Mouse (Mus musculus) embryo, embryonic 10 days (tissue): Measurements from ENCODE around the gene Neurog1.
A peak's percentile ranks its signal among the peaks of the same experiment; 100 is the strongest.

ENCODE experiments used
- DNase-seq: peaks from one replicate; pipeline ENCODE4 v3.0.0-alpha.2; 2015; ENCODE audit warnings: low spot score

Gene Neurog1

DNA sequence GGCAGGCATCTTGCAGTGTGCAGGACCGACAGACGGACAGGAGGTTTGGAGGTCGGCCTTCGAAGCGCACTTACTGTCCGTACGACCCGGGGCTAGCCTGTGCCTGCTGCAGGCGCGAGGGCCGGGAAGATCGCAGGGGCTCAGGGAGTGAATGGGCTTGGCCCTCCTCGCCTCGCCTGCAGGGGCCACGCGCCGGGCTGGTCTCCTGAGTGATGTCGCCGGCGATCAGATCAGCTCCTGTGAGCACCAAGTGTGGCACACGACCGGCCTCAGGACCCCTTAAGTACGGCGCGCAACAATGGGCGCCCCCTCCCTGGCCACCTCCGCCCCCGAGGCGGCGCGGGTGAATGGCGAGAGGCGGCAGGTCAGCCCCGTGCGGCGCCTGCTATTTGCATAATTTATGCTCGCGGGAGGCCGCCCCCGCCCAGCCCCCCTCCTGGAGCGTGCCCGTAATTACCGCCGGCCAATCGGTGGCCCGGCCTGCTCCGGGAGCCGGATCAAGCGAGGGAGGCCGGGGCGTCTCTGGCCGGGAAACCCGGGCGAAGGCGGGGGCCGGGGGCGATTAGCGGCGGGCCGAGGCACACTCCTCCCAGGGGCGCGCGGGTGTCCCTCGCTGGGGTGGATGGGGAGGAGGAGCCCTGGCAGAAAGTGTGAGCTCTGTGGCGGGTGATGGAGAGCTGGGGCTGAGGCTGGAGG lies at the start of gene Neurog1:
Neurog1 (minus strand) TSS at position 240 of the 696 bp plus-strand sequence.
- DNase-seq = peak; percentile 82

DNA sequence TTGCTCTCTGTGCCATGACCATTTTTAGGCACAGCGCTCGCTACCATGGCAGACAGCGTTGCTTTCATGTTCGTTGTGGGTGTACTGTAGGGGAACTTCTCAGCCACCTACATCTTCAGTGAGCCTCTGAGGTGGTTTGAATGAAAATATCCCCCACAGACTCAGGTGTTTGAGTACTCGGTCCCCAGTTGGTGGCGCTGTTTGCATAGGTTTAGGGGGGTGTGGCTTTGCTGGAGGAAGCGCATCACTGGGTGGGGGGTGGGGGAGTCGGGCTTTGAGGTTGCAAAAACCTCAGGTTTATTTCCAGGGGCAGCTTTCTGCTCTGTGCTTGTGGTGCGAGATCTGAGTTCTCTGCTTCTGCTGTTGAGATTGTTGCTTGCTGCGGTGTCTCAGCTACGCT lies 47.4 kb upstream of the Neurog1 start:
- DNase-seq = no peak

DNA sequence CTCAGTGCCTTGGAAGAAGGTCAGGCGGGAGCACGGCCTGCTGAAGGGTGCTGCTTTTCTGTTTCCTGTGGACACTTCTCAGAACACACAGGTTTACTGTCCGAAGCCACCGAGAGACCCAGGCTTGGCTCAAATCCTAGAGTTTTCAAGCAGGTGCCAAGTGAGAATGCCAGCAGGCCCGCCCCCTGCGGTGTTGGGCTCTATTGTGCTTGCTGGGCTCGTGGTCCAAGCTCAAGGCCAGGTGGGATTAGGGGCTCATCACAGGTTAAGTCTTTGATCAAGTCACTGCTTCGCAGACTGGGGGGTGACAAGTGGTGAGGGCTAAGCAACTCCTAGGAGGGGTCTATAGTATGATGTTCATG lies 44.7 kb upstream of the Neurog1 start:
- peak; percentile 10 for DNase-seq

DNA sequence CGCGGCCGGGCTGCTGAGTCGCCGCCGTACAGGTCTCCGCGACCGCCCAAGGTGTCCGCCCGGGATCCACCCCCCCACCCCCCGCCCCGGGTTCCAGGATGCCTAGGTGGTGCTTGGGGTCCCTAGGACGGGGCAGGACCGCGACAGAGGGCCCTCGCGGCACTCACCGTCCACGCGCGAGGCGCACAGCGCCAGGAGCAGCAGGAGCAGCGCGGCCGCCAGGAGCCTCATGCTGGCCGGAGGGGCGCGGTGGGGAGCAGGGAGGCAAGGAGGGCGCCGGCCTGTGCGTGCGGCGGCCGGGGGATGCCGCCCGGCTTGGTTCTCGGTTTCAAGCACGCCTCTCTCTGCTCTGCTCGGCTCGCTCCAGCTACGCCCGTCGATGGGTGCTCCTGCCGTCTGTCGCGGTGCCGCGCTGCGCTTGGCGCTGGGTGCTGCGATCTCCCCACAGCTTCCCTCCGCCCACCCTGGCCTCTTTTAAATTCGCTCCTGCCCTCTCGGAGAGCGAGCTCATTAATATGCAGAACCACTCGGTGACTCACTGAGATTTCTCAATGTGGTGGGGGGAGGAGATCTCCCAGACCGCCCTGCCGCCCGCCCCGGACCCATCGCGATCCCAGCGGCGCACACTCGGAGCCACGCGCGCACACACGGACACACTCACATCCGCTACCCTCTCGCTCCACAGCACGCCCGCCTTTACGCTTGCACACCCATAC lies 44.1 kb upstream of the Neurog1 start, which contains the start of gene Cxcl14:
Cxcl14 (minus strand) TSS at position 609 of the 716 bp plus-strand sequence.
- DNase-seq = peak; percentile 50

DNA sequence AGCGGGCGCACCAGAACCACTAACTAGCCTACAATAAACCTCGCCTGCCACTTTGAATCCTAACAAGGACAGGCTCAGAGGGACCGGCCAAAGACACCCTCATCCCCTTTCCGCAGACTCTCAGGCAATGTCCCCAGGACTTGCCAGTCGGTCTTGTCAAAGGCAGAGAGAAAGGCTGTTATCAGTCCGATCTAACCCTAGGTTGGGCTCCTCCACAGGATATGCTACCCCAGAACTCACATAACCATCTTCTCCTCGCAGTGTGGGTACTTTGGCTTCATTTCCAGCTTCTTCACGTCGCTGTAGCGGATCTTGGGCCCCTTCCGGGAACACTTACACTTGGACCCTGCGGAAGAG lies 43.6 kb upstream of the Neurog1 start:
- peak; percentile 36 for DNase-seq

DNA sequence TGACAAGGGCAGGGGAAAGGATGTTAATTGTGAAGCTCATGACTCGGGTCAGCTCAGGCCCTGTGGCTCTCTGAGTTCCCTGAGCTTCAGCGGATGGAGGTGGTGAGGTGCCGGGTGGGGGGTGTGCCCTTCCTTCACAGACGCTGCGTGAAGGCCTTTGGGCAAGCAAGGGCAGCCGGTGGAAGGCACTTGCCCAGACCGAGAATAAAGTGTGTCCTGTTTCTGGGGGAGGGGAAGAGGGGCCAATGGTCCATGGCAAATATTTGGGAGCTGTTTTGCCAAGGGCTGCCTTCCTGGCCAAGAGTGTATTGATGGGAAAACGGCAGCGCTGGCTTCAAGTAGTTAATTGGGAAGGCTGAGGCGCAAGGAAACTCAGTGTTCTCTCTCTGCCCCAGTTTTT lies 42.9 kb upstream of the Neurog1 start:
- peak; percentile 27 for DNase-seq

DNA sequence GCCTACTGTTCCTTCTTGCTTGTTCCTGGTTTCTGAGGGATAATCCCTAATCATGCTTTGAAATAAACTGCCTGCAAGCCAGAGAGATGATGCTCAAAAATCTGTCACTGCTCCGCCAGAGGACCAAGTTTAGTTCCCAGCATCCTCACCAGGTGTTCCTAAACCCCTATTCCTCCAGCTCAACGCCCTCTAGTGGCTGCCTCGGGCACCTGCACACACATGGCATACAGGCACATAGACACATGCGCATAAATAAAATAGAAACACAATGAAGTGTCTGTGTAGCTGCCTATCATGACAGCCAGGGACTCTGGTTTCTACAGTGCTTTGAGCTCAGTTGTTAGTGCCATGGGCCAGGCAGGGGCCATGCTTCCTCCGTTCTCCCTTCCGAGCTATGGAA lies 38.0 kb upstream of the Neurog1 start:
- no peak for DNase-seq

DNA sequence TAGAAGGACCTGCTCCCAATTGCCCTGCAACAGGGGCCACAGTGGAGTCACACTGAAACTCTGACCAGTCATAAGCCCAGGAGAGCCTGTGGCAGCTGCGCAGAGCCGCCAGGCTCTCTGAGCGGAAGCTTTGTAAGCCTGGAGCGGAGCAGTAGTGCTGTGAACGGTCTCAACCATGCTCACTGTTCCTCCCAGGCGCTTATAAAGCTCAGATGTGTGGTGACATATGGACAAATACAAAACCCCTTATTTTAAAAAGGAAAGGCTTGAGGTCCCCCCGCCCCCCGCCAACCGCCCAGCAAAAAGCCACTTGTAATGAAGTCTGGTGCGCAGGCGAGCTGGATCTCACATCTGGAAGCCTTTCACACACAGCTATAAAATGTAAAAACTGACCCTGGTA lies 37.3 kb upstream of the Neurog1 start:
- DNase-seq = no peak

DNA sequence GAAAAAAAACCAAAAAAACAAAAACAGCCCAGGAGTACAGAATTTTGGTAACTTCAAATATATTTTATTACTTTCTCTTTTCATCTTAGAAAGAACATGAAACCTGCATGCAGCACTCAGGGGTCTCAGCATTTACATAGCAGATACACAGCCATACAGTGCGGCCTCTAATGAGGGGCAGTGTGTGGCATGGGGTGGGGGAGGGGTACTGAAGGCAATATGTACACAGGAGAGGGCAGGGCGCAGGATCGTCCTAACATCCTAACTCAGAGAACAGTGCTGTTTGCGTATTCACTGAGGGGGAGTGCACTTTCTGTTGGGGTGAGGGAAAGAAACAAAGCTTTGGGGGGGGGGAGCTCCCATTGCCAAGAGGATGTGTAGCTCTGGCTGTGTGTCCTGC lies 36.6 kb upstream of the Neurog1 start:
- no peak for DNase-seq

DNA sequence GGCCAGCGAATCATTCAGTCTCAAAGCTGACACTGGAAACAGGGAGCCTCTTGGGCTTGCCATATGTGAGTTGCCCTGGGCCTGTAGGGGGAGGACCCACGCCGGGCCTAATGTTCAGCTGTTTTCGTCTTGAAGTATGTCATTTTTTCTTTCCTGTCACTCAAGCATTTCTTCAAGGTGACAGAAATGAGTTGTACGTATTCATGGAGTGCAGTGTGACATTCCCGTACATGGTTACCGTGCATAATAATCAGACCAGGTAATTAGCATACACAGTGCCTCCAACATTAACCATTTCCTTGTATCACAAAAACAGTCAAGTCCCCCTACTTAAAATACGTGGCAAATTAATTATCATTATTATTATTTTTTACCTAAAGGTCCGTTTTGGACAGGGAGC lies 35.1 kb upstream of the Neurog1 start:
- no peak for DNase-seq

DNA sequence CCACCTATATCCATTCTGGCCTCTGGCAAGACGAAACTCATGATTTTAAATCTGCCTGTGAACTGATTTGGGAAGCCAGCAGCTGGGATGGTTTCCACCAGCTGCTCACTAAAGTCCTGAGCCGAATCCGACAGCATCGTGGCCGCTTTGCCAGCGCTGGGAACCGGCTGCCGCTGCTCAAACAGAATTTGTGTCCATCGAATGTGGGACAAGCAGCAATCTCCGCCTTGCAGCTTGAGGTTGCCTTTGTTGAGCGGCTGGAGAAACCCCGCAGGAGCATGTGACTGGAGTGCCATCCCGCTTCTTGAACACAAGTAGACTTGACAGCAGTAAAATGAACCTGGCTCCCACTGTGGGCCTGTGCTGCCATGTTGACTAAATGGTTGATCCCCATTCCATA lies 31.4 kb upstream of the Neurog1 start:
- DNase-seq = no peak

DNA sequence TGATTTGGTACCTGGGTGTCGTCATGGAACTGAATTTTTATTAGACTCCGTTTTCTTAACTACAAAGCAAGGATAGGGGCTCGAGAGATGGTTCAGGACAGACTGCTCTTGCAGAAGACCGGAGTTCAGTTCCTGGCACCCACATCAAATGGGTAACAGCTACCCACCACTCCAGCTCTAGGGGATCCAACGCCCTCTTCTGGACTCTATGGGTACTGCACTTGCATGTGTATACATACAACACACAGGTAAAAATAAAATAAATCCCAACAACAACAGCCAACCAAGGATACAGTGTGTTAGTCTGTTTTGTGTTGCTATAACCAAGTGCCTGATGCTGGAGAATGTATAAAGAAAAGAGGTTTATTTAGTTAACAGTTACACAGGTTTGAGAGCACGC lies 28.4 kb upstream of the Neurog1 start:
- no peak for DNase-seq

DNA sequence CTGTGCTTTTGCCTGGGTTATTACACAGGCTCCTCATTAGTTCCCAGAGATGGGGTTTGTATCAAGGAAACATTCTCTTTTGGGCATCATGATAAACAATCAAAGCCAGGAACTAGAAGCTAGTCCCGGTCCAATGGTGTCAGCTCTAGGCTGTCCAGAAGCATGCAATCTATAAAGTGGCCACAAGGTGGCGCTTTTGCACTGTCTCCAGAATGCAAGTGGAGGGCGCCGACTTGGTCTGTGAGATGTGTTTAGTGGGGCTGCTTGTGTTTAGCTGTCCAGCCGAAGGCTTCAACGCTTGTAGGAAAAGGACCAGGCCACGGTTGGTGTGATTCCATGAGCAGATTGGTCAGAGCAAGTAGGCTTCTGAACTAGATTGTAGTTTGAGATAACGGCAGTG lies 27.5 kb upstream of the Neurog1 start:
- peak; percentile 89 for DNase-seq

DNA sequence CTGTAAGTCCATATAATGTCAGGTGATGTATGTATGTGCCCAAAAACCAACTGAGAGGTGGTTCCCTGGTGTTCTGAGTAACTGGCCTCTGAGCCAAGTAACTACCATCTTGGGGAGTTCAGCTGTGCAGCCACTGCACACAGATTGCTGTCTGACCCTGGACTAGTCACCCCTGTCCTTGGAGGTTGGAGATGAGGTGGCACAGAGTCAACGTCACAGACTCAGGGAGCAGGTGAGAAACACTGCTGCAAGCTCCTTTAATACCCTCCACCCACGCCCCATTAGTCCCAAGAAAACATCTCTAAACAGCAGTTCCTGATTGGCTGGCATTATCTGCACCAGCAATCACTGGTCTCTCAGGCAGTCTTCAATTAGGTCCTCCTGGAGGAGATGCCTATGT lies 23.2 kb upstream of the Neurog1 start:
- DNase-seq = no peak

DNA sequence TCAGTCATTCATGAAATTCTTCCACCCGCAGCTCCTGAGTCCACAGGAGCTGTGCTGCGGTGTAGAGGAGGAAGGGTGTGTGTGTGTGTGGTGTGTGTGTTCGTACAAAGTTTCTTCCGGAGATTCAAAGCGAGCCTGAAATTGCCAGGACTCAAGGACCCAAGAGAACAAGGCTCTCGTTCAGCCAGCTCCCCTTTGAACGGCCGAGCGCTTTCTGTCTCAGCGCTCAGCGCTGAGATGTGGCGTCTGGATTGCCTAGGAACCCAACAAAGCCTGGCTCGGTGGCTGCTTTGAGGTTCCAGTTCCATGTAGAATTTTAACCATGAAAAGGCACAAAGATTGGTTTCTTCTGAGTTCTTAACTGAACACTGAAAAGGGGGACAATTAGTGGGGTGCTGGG lies 18.2 kb upstream of the Neurog1 start:
- DNase-seq = no peak

DNA sequence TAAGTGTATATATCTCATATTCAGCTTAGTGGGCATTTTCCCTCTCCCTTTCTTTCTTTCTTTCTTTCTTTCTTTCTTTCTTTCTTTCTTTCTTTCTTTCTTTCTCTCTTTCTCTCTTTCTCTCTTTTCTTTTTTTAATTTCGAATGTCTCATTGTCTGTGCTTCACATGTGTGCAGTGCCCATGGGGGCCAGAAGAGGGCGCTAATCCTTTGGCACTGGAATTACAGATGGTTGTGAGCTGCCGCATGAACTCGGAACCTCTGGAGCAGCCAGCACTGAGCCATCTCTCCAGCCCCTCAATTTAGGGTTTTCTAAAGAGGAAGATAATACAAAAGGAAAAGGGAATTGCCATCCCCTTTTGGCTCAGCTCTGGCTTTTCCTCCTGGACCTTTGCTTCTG lies 15.4 kb upstream of the Neurog1 start:
- no peak for DNase-seq

DNA sequence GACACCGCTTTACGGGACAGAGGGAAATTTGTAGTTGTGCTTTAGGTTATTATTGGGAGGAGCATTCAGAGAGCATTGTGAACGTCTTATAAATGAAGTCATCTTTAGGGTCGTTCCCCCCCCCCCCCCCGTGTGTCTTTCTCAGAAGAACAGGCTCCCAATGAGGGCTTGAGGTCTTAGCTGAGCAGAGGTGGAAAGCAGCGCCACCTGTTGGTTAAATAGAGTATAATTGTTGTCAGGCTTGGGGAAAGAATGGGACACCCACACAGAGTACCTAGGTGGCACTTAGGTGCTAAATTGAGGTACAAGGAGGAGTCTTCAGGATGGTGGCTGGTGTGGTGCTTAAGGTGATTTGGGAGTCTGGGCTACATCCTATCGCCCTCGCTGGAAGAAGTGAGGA lies 14.5 kb upstream of the Neurog1 start:
- peak; percentile 76 for DNase-seq

DNA sequence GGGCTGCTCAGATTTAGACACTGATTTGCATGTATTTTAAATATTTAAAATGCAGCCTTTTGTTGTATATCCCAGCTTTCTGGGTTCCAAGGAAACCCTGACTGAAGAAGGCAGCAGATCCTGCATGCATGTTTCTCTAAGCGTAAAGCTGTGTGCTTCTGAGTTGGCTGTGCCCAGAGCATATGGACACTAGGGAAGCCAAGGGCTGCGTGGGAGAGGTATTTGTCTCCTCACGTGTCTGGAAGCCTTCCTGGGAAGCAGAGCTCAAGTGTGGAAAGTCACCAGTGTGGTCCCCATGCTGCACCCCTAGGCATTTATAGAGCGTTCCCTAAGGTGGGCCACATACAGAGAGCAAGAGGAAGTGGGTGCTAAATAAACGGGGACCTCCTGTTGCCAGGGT lies 13.7 kb upstream of the Neurog1 start:
- DNase-seq = no peak

DNA sequence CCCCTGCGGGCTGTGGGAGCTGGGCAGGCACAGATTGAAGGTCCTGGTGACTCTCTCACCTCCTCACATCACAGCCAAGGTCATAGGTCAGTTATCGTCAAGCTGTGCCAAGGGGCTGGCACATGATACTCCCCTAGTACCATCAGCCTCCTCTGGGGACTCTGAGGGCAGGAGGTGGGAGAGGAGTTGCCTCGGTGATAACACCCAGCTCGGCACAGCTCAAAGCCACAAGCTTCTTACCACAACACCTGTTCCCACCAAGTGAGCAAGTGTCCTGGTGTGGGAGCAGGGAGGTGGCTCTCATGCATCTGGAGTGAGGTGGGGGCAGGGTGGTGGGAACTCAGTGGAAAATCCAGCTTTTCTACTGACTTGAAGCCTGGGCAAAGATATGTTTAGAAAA lies 10.3 kb upstream of the Neurog1 start:
- no peak for DNase-seq

DNA sequence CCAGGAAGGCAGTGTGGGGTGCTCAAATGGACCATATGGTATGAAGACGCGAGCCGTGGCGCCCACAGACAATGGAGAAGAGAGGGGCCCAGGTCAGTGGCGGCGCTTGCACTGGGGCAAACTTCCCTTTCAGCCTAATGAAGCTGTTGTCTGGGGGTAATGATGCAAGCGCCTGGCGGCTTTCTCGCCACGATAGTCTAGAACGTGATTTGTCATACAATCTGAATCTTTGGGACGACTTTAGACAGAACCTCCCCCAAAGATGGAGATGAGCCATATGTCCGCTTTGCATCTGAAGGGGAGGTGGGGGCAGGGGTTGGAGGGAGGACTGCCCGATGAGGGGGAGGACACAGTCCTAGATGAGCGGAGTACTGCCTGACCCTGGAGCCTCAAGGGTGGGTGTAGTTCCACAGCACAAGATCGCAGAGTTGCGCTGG lies 8.4 kb upstream of the Neurog1 start:
- peak; percentile 50 for DNase-seq

DNA sequence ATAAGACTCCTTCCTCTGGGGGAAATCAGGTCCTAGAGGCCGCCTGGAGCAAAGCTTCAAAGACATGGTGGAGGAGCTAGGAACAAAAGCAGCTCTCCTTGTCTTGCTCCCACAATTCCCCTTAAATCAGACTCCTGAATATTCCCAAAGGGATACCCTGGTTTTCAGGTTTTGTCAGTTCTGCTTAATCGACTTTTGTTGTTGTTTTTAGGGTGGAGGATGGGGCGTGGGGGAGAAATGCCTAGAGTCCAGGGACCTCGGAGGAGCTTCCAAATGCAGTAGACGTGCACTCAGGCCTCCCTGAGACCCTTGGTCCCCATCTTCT lies 7.9 kb upstream of the Neurog1 start:
- peak; percentile 45 for DNase-seq

DNA sequence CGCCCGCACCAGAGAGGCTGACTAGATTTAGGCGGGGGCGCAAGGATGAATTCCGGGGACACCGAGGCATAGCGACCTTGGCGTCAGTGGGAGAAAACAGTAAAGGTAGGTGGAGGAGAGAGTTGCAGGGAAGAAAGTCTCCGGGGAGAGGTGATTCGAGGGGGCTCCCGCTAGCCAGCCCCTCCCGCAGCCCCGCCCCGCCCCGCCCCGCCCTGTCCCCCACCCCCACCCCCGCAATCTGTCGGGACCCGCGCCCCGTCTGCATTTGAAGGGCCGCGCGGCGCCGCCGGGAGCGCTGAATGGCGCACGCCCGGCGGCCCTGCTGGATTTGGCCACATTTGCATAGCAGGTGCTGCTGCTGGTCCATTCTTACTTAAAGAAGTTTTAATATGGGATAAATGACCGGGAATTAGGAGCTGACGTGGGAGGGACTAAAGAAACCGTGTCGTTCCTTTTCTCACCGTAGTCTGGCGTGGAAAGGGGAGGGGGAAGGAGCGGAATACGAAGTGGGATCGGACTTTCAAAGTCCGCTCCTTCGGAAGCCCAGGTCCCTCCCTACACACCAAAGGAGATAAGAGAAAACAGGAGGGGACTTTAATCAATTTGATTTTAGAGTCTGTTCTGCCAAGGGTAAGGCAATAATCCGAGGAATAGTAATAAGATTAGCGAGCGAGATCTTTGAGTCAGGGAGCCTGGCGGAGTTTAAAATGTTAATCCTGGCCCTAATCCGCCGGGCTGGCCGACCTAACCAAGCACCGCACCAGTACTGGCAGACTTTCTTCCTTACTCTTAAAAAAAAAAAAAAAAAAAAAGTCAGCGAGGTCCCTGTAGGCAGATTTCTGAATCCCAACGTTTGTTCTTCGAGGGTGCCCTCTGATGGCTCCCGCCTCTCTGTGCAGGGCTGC lies 7.3 kb upstream of the Neurog1 start:
- DNase-seq = peak; percentile 37
